Mouse (Mus musculus): ENCODE results near the gene Ubash3b.

The Ubash3b gene

DNA sequence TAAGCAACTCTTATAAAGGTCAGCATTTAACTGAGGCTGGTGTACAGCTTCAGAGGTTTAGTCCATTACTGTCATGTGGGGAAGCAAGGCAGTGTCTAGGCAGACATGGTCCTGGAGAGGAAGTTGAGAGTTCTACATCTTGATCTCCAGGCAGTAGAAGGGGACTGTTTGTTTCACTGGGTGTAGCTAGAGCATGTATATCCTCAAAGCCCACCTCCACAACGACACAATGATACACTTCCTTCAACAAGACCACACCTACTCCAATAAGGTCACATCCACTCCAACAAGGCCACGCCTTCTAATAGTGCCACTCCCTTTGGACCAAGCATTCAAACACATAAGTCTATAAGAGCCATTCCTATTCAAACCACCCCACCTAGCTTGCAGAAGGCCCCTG, 7.2 kb upstream of the Ubash3b start:
- in situ Hi-C loops (cut with MboI, MseI), result no loop called here

DNA sequence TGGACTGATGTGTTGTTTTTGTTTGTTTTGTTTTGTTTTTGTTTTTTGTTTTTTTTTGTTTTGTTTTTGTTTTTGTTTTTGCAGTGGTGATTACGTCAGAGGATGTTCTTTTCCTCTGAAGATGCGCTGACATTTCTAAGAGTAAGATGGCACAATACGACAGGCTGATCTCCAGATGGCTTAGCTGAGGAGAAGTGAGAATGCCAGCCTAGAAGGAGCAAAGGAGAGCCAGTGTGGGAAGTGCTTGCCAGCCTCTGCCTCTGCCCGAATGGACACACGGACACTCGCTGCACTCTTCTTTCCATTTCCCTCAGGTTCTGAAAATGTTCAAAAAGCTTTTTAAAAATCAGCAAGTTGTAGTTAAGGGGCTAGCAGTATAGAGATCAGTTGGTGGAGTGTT, 6.7 kb upstream of the Ubash3b start:
- in situ Hi-C loops (cut with MboI, MseI), result no loop called here

DNA sequence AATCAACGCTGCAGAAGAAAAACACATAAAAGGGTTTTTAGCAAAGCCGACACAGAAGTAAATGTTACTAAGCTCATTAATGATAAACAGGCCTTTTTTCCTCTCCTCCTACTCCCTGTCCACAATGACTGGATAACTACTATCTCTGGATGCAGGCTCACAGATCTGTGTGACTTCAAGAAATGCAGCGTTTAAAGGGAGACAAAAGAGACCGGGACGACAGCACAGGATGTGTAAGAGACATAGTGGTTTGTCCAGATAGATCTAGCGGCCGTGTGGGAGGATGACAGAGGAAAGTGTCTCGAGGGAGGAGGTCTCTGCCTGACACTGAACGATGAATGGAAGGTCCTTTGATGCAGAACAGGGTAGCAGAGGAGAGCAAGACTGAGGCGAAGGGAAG, 5.4 kb upstream of the Ubash3b start:
- in situ Hi-C loops (cut with MboI, MseI), result no loop called here

DNA sequence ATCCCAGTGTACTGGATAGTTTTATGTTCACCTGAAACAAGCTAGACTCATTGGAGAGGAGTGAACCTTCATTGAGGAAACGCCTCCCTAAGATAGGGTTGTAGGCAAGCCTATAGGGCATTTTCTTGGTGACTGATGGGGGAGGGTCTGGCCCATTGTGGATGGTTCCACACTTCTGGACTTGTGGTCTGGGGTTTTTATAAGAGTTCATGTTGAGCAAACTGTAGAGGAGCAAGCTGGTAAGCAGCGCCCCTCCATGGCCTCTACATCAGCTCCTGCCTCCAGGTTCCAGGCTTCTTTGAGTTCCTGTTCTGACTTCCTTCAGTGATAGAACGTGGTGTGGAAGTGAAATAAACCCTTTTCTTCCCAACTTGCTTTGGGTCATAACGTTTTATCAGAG, 866 bp upstream of the Ubash3b start:
- in situ Hi-C loops (cut with MboI, MseI), result no loop called here

DNA sequence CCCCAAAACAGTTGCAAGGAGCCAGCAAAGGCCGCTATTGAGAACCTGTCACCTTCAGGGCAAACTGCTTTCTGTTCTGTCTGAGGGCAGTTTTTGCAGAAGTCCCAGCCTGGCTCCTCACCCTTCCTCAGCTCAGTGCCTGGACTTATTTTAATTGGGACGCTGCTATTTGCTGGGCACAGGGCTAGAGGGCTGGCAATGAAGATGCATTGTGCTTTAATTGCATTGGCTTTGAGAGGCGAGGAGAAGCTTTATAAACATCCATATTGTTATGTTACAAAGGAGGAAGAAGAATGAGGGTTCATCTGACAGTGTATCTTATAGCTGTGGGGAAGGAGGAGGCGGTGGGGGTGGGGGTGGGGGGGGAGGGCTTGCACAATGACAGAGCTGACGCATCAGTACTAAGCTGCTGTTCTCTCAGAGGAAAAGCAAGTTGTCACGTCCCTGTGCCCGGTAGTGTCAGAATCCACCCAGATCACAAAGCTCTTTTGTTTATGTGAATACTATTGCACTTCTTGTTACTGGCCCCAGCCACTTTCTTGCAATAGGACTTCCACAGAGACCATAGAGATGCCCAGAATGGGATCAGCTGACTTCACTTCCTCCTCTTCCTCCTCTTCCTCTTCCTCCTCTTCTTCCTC, 841 bp downstream of the Ubash3b start:
- in situ Hi-C loops (cut with MboI, MseI), result no loop called here

DNA sequence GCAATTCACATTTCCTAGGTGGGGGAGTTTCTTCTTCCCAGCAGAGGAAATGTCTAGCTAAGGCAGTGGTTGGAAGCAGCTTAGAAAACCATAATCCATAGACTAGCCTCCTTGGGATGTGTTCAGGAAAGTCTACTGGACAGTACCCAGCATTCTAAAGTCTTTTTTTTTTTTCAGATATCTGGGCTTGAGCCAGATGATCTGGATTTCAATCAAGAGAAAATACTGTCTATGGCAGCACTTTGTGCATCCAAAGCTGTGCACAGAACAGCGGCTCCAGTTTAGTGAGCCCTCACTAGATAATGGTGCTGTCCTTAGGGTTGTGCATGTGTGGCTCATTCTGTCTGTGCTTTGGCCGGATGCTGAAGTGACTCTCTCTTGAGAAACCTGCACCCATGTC, 2.3 kb downstream of the Ubash3b start:
- in situ Hi-C loops (cut with MboI, MseI), result no loop called here

DNA sequence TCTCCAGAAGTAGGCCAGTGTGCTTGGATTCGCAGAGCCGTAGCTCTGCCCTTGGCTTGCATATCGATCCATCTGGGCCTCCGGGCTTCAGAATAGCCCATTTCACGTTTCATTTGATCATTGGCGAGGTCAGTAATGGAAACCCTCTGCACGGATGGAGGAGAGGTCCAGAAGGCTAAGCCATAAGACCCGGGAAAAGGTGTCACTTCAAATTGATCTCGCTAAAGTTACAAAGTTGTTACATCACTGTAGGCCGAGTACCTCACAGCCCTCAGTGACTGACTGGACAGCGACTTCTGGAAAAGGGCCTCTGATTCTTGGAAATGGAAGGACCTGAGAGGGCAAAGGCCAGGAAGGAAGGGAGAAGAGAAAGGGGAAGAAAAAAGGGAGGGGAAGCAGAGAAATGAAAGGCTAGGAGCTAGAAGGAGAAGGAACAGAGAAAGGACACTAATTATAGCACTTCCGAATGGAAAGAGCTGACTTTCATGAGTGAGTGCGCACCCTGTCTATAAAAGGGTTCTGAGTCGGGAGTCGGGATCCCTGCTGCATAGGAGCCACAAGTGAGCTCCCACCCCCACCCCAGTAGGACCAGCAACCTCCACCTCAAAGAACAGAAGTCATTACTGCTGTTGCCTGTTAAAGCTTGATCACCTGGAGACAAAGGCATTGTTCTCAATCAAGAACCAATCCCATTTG, 3.5 kb downstream of the Ubash3b start:
- in situ Hi-C loops (cut with MboI, MseI), result no loop called here

DNA sequence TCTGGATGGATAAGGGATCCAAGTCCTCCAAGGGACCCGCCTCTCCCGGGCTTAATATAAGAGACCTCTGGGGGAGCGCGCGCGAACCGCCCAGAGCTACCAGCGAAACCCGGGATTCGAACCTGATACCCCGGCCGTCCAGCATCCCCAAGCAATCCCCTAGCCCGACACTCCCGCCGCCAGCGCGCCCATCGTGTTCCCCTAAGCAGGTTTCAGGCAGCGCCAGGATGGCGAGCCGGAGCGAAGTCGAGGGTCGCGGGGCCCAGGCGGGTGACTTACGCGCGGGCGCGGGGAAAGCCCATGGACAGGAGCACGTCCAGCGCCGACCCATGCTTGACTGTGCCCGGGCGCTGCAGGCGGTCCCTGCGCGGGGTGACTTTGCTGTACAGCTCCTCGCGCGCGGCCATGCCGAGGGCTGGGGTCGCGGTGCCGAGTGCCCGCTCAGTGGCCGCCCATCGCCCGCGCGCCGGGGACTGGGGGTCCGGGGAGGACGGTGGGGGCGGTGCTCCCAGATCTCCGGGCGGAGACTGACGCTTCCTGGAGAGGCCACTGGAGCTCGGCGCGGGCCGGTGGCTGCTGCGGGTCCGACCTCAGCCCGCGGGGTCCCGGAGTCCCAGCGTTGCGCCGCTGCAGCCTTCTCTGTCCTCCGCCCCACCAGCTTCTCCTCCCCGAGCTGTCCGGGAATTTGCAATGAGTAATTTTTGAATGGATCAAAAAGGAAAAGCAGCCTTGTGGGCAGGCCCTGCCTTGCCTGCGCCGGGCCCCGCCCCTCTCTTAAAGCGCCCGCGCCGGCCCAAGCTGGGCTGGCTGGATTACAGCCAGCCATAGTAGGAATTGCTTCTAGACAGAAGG, 4.3 kb downstream of the Ubash3b start:
- in situ Hi-C loops (cut with MboI, MseI), result no loop called here

DNA sequence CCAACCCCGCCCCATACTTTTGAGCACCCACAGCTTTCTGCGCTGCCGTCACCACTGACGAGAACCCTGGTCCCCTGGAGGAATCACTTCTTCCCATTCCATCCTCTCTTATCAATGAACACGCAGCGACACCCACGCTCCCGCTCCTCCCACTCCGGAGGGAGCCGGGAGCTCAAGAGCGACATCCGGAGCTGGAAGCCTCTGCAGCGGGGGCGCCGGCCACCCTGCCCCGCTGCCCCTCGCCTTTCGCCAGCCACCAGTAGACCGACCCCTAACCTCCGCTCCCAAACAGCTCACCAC, 4.8 kb downstream of the Ubash3b start:
- in situ Hi-C loops (cut with MboI, MseI), result no loop called here

DNA sequence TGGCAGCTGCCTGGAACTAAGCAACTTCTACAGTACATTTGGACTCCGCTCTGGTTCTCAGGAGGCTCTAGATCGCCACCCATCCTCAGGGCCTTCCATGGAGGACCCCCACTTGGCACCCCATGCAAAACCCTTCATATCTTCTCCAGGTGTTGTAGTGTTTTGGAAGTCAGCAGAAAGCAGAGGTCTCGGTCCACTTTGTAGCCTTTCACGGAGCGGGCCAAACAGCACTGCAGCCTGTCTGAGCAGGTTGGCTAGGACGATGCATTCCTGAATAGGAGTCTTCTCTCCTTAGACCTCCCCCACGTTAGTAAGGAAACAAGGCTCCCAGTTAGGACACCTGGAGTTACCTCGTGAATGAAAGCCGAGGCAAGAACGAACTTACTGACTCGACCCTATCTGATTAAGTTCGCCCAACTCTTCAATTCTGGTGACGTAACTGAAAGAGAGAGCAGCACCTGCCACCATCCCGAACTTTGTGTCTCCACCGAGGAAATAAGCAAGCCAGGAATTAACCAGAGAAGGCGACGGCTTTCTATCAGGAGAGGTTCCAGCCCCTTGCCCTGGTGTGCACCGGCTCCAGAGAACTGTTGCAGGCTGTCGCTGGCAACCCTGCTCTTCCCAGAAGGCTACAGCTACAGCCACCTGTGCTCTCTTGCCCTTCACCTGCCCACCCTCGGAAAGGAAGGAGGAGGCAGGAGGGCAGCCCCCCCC, 5.3 kb downstream of the Ubash3b start:
- in situ Hi-C loops (cut with MboI, MseI), result no loop called here

DNA sequence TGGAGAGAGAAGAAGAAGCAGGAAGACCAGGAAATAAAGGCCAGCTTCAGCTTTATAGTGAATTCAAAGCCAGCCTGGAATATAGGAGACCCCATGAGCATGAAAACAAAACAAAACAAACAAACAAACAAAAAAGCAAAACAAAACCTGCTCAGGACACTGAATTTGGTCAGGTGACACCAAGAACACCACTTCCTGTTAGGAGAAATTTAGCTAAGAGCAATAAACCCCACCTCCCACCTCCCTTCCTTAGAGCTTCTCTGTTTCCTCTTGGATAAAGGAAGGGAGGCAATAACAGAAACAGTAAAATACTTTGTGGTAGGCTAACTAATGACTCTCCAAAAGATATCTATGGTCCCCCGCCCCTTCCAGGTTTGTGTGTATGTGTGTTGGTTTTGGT, 7.5 kb downstream of the Ubash3b start:
- in situ Hi-C loops (cut with MboI, MseI), result no loop called here

DNA sequence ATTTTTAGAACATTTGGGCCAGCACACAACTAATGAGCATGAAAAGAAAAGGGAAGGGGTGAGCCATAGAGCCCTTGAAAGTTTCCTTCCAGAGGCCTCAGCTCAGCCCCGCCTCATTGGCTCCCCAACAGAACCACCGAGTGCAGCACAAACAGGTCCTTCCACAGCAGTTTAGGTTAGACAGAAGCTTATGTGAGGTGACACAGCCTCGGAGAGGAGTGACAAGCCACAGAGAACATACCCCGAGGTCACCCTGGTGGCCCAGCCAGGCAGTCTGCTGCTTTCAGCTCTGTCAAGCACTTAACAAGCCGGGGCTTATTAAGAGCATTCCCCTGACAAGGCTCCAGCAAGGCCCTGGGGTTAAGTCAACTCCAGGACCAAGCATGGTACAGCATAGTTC, 8.4 kb downstream of the Ubash3b start:
- in situ Hi-C loops (cut with MboI, MseI), result no loop called here

DNA sequence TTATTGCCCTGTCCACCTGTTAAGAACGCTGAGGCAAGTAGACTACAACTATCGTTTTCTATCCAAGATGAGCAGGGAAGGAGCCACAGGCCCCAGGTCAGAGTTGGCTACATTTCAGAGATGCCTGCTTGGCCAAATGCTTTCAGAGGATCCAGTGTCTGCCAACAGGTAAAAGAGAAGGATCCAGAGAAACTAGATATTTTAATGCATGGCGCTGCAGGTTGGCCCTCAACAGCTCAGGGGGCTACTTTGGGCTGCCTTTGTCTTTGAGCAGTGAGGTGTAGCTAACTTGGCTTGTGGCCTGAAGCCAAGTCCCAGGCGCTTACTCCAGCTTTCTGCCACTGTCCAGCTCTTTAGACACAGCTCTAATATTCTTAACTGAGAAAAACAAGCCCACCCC, 10.0 kb downstream of the Ubash3b start:
- in situ Hi-C loops (cut with MboI, MseI), result no loop called here

DNA sequence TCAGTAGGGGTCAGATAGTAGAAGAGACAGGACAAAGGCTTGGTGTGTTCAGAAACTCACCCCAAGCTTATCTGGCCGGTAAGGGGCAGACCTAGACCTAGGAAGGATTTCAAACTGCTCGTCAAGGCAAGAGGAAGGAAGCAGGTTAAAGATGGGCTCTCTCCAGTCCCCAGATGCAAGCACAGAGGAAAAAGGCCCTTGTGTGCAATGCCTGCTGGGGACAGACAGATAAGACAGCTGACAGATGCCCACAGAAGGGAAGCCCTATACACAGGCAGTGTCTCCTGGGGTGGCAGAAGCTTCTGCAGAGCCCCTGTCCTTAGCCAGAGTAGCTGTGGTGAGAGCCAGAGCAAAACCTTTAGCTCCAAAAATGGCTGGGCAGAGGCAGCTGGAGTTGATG, 11.6 kb downstream of the Ubash3b start:
- in situ Hi-C loops (cut with MboI, MseI), result no loop called here

DNA sequence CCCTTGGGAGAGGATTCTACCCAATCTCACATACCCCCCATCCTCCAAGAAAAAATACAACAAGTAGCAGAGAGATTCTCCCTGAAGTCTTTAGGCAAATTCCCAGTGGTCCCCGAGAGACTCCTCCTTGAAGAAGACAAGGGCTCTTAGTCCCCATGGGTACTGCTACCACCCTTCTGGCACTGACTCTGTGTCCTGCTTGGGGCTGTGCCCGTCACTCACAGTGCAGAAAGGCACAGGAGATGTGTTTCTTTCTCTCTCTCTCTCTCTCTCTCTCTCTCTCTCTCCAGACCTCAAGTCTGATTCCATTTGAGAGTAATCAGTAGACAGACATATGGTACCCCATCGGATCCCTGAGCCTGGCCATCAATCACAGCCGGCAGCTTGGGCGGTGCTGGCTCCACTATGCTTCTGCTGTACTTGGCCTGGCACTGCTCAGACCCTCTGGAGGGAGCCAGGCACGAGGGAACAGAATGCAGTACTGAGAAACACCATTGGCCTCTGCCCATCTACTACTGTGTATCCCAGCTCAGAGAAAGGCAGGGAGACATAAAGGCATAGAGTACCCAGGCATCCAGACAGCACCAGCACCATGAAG, 12.3 kb downstream of the Ubash3b start:
- in situ Hi-C loops (cut with MboI, MseI), result no loop called here

DNA sequence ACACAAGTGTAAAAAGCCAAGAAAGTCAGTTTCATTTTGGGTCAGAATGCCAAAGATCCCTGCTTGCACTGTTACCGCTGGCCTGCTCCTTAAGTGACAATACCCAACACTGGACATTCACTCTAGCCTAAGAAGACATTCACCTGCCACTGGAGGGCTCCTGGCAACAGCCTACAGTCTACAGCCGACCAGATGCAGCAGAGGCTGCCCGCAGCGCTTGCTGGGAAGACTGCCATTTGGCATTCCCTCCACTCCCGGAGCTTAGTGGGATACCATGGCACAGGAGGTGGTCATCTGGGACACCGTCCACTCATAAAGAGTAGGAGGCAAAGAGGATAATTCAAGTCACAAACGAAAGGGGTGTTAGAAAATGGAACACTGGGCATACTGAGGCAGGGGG, 12.9 kb downstream of the Ubash3b start:
- in situ Hi-C loops (cut with MboI, MseI), result no loop called here

DNA sequence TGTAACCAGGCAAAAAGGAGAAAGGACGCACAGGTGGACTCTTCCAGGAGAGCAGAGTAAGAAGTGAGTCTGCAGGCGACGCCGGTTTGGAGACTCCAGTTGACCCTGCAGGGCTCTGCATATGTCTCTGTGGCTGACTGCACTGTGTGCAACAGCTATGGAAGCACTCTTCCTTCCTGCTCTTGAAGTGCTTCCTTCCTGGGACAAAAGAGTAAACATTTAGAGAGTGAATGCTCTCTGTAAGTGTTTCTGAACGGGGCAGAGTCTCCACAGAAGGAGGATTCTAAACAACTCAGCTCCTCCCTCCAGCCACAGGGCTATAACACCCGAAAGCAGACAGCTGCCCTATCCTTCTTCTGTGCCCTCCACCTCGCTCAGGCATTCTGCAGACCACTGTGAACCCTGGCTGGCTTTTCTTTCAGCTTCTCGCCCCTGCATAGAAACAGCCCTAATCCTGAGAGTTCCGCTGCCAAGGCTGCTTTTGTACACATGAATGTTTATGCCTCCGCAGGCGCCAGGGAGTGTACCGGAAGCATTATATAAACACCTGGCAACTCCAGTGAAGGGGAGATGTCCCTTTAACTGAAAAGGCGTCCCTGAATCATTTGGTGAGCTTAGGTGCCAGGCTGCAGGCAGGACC, 14.2 kb downstream of the Ubash3b start:
- in situ Hi-C loops (cut with MboI, MseI), result no loop called here

DNA sequence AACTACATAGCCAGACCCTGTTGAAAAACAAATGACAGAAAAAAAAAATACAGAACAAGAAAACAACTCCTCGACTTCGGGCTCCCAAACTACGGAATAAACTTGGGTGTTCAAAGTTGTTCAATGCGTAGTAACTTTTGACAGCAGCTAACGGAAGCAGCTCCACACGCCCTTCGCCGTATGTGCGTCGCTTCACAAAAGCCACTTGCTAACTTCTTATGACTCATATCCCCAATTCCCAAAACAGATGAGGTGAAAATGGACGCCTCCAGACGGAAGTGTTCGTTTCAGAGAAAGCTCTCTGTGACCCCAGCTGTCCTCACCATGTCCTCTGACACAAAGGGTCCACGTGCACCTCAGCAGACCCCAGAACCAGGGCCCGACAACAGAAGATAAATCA, 17.7 kb downstream of the Ubash3b start:
- in situ Hi-C loops (cut with MboI, MseI), result no loop called here

DNA sequence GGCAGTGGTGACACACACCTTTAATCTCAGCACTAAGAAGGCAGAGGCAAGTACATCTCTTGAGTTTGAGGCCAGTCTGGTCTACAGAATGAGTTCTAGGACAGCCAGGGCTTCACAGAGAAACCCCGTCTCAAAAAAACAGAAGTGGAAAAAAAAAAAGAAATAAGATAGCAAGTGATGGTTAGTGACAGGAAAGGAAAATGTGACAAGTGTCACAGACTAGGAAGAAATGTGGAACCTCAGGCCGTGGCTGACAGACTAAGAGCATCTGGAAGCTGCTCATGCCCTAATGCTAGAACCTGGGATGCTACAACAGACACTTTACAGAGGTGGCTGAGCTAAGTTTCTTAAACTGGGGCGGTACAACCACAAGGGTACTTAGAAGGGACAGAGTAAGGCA, 18.4 kb downstream of the Ubash3b start:
- in situ Hi-C loops (cut with MboI, MseI), result no loop called here

DNA sequence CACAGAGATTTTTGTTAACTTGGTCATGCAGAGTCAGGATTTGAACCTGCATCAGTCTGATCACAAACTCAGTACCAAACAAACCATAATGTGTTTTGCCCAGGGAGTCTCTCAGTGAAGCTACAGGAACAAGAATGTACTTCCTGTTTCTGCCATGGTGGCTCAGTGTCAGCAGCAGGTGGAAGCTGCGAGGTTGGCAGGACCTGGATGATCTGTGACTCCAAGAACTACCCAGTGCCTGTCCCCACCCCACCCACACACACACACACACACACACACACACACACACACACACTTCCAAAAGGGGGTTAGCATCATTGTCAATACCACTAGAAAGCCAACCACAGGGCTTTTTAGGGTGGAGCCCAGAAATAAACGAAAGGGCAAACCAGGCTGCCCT, 20.5 kb downstream of the Ubash3b start:
- in situ Hi-C loops (cut with MboI, MseI), result no loop called here

DNA sequence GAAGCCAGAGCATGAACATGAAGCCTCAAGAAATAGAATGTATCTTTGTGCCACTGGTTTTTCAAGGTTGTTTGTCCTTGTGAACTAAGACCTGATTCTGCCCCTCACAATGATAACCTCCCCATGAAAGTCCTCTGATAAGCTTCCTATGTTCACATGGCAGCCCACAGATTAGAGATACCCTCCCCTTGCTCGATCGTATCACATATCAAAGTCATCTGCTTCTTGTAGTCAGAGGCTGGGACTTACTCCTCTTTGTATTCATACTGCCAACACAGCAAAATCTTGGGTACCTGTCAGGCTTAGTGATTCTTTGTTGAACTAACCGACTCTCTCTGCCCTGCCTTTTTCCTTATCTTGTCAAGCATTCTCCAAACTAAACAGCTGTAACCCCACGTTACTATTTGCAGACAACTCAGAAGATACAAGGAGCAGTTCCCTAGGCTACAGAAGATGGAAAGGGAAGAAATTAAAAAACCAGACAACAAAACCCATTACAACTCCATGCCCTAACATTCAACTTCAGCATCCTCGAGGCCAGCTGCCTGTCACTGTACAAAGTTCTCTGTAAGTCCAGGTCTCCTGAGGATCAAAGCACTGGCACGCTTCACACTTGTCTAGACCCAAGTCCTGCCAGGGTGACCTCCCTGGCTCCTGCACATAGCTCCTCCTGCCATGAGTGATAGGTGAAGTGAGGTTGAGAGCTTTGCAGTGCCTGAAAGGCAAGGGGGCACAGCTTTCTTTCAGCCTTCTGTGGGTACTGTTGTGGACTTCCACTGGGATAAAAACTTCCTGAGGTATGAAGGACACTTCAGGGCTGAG, 22.3 kb downstream of the Ubash3b start:
- in situ Hi-C loops (cut with MboI, MseI), result no loop called here
